Mouse (Mus musculus): ENCODE results near the gene Adm.

DNA sequence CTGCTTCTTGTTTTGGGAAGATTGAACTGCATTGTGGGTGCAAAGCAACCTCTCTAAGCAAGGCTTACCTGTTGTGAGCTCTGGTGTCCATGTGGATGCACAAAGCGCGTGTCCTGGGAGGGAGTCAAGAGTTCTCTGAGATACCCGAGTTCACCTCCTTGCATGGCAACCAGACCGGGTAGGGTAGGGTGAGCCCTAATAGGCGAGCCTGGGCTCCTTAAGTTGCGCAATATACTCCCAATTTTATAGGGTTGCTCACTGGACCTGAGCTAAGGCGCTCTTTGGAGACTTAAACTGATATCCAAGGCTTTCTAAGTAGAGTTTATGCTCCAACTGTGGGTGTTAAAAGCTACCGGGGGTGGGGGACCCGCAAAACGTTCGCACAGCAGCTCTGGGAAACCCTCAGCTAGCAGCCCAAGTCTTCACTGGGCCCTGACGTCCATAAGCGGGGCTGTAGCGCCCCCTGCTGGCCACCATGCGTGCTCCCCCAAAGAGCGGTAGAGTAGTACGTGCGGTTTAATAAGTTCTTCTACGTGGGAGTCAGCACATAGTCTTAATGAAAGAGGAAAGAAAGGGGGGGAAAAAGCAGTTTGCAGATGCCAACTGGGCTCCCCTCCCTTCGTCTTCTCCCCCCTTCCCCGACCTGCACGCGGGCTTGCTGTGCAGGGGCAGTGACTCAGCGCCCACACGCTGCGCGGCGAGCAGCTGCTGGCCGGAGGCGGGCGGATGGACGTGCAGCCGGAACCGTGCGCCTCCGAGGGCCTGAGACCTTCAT, 2.6 kb downstream of the Adm start:
- no peak for TF ChIP-seq TAL1 (IDR thresholded peaks at IDR 0.05; ENCODE audit: low read length)
- no peak for TF ChIP-seq GATA1 (IDR thresholded peaks at IDR 0.05; ENCODE audit: low read length)

All from erythroblast, embryonic 14.5 days (primary cell).